In the genomic region with DNA sequence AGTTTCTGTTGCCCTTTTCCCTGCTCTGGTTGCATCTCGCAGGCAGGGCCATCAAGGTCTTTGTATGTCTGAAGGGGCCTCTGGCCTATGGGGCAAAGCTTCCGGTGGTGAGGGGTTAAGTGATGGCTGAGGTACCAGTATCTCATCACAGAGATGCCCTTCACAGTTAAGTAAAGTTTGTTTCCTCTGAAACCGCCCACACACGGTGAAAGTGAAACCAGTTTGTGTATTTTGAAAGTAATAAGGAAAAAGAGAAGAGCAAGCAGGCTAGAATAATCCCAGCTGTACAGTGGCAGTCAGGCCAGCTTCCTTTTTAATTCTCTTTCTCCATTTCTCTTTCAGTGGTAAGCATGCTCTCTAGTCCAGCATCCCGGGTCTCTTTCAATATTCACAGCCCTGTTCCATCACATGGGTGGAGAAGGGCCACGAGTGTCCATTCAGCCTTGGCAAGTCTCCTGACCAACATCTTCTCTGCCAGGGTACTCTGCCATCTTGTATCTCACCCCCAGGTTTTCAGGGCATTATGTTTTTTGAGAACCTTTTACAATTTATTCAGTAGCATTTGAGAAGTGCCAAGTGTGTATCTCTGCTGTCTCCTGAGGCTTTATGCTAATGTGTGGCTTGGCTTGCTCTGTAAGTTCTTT, we compare ENCODE assay signal across 11 mouse cellular contexts. TPM values are rescaled to one million over a fixed set of nuclear protein-coding genes. Genes with fewer than 3 reads are reported as not detected.
DNase-seq lines count a peak whose midpoint lies in the region; ATAC-seq and TF ChIP-seq lines count a peak whose summit lies in the region.
"Had no signal": no experiment of that assay in that cellular context is flagged by ENCODE, and none has a peak within 500 bp of the region (broad histone marks: within the 10 kb centered on the region; RNA-seq: fewer than 3 reads in every experiment).

No protein-coding gene starts in this region.

- ATAC-seq in hindbrain, postnatal 0 days, result no peak

- intact Hi-C loops in heart, postnatal 25 days (cut with DNase I), result no loop called here
- intact Hi-C loops in left cerebral cortex, adult 2 months (cut with DNase I), result no loop called here

- WGBS in hindbrain, postnatal 0 days, result 79% methylated on average over 6 of the region's 6 CpGs

- no peak overlapping the region for H3K27ac ChIP-seq in hindbrain, postnatal 0 days
- no peak overlapping the region for H3K27ac ChIP-seq in left cerebral cortex, adult 2 months

- no peak for TF ChIP-seq CTCF in hindbrain, postnatal 0 days (IDR thresholded peaks at IDR 0.05; ENCODE audit: low read depth)
- no peak for TF ChIP-seq CTCF in left cerebral cortex, adult 2 months (IDR thresholded peaks at IDR 0.05)

- no peaks in the 10 kb centered on the region for H3K9me3 ChIP-seq in hindbrain, postnatal 0 days (ENCODE audit: low read length)
- H3K9me3 ChIP-seq: G1E had no signal

- H3K9ac ChIP-seq in hindbrain, postnatal 0 days (replicated peaks; ENCODE audit: low read length), result no peak overlapping the region

- no peaks in the 10 kb centered on the region for H3K4me1 ChIP-seq in hindbrain, postnatal 0 days (ENCODE audit: insufficient read depth, low read length)

- H3K36me3 ChIP-seq in splenic B cell, adult 2 months (ENCODE audit: control insufficient read depth, insufficient read depth, low read length, poor library complexity, severe bottlenecking), result no peaks in the 10 kb centered on the region
- H3K36me3 ChIP-seq in hindbrain, postnatal 0 days (ENCODE audit: insufficient read depth, low read length), result no peaks in the 10 kb centered on the region
- H3K36me3 ChIP-seq: G1E had no signal

- H3K27me3 ChIP-seq in splenic B cell, adult 2 months (ENCODE audit: control insufficient read depth, insufficient read depth, low read length, poor library complexity, severe bottlenecking), result no peaks in the 10 kb centered on the region
- H3K27me3 ChIP-seq in hindbrain, postnatal 0 days (ENCODE audit: insufficient read depth, low read length), result no peaks in the 10 kb centered on the region

- DNase-seq in heart, adult 9 months (ENCODE audit: low spot score in 2 of 2), result peak; percentile 37 to 48
- no peak for DNase-seq in heart, postnatal 25 days (ENCODE audit: low spot score)
- peak; percentile 32 for DNase-seq in adipocyte (ENCODE audit: low spot score)
- DNase-seq in lung, postnatal 10 days, result peak; percentile 24
- DNase-seq in splenic B cell, adult 2 months (ENCODE audit: low read depth, low spot score), result peak; percentile 79
- DNase-seq in hindbrain, postnatal 0 days (ENCODE audit: low spot score), result no peak
- DNase-seq in retina, embryonic 14.5 days (ENCODE audit: low spot score), result no peak
- no peak for DNase-seq in left cerebral cortex, adult 2 months (ENCODE audit: extremely low spot score in 1 of 2, low spot score in 2 of 2)
- DNase-seq: cerebellum, adult 8-10 months had no signal

- H3K4me3 ChIP-seq in hindbrain, postnatal 0 days (ENCODE audit: low read length), result no peak overlapping the region
- no peak overlapping the region for H3K4me3 ChIP-seq in left cerebral cortex, adult 2 months

- H3K4me2 ChIP-seq in hindbrain, postnatal 0 days (ENCODE audit: low read depth, low read length), result no peak overlapping the region

RNA-seq across cellular contexts. Expression of a gene that starts 2.0 kb away (rescaled TPM):
- total RNA-seq in heart, postnatal 25 days (2021), result not detected
- not detected in 2 replicates for total RNA-seq in hindbrain, postnatal 0 days (2014; rRNA removed)
- not detected in 2 replicates for polyA plus RNA-seq in hindbrain, postnatal 0 days (2015; fragmentation: Nextera tagmentation; extraction: Ambion mirVana)
- total RNA-seq in left cerebral cortex, adult 2 months (2021), result not detected
- polyA plus RNA-seq: G1E; lung, embryonic 16.5 days had no signal

RNA-seq across cellular contexts. Expression of a gene that starts 19.6 kb away (rescaled TPM):
- total RNA-seq in heart, postnatal 25 days (2021), result not detected
- total RNA-seq in hindbrain, postnatal 0 days (2014; rRNA removed), result not detected in 2 replicates
- not detected in 2 replicates for polyA plus RNA-seq in hindbrain, postnatal 0 days (2015; fragmentation: Nextera tagmentation; extraction: Ambion mirVana)
- not detected for total RNA-seq in left cerebral cortex, adult 2 months (2021)
- polyA plus RNA-seq: G1E had no signal

RNA-seq across cellular contexts. Expression of a gene that starts 35.5 kb away (rescaled TPM):
- not detected for total RNA-seq in heart, postnatal 25 days (2021)
- not detected in 2 replicates for total RNA-seq in hindbrain, postnatal 0 days (2014; rRNA removed)
- not detected in 2 replicates for polyA plus RNA-seq in hindbrain, postnatal 0 days (2015; fragmentation: Nextera tagmentation; extraction: Ambion mirVana)
- total RNA-seq in left cerebral cortex, adult 2 months (2021), result not detected
- polyA plus RNA-seq: lung, embryonic 16.5 days had no signal

RNA-seq across cellular contexts. Expression of a gene that starts 43.8 kb away (rescaled TPM):
- total RNA-seq in heart, postnatal 25 days (2021), result under 1 TPM; 0.28 to 0.57 TPM
- total RNA-seq in hindbrain, postnatal 0 days (2014; rRNA removed), result not detected in 2 replicates
- 0.24 TPM in 1 of 2 replicates, not detected in the other for polyA plus RNA-seq in hindbrain, postnatal 0 days (2015; fragmentation: Nextera tagmentation; extraction: Ambion mirVana)
- 1 to 10 TPM; 2.2 to 3.0 TPM for total RNA-seq in left cerebral cortex, adult 2 months (2021)
- total RNA-seq: G1E had no signal
- polyA plus RNA-seq: G1E had no signal

Comparison
In these comparisons a context has a peak if more than half of its experiments do, and no peak if none do; other contexts are left out.
1. DNase-seq: peak in heart, adult 9 months (2 of 2), adipocyte (single experiment), lung, postnatal 10 days (single experiment) and splenic B cell, adult 2 months (single experiment); none in heart, postnatal 25 days (single experiment), hindbrain, postnatal 0 days (single experiment), retina, embryonic 14.5 days (single experiment) and left cerebral cortex, adult 2 months (0 of 2).